Mouse (Mus musculus) induced T-regulatory cell, adult 2 months (primary cell): ENCODE data around the gene Zg16.

Source experiments
- DNase-seq: peaks from one replicate; pipeline ENCODE4 v3.0.0-alpha.2; 2012; ENCODE audit warnings: low read depth

Zg16 gene

GRCm38 (mm10) chr7:127073221-127073620, 13.9 kb downstream of the Zg16 start:
- no peak for DNase-seq

GRCm38 (mm10) chr7:127070871-127071413, 16.2 kb downstream of the Zg16 start:
- DNase-seq = no peak

- DNase-seq = no peak
These were observed 20.8 kb downstream of the Zg16 start for GRCm38 (mm10) chr7:127066317-127066716.

- no peak for DNase-seq
These were observed 21.6 kb downstream of the Zg16 start for GRCm38 (mm10) chr7:127065538-127065937.

GRCm38 (mm10) chr7:127055026-127055585, 32.0 kb downstream of the Zg16 start:
- peak; percentile 30 for DNase-seq

GRCm38 (mm10) chr7:127041851-127042672, 45.1 kb downstream of the Zg16 start, which contains the start of gene Kif22:
TSS of gene Kif22 (minus strand) at chr7:127042471.
- DNase-seq = peak; percentile 94

GRCm38 (mm10) chr7:127031244-127031643, 55.9 kb downstream of the Zg16 start:
- peak; percentile 46 for DNase-seq

- no peak for DNase-seq
These were observed 57.0 kb downstream of the Zg16 start for GRCm38 (mm10) chr7:127030172-127030571.

GRCm38 (mm10) chr7:127027885-127028284, 59.2 kb downstream of the Zg16 start:
- DNase-seq = no peak

GRCm38 (mm10) chr7:127026984-127027726, 60.0 kb downstream of the Zg16 start, which contains the start of gene Maz:
TSS of gene Maz (minus strand) at chr7:127027037.
- peak; percentile 100 for DNase-seq

- no peak for DNase-seq
These were observed 60.5 kb downstream of the Zg16 start for GRCm38 (mm10) chr7:127026616-127026983.

- peak; percentile 74 for DNase-seq
These were observed 60.9 kb downstream of the Zg16 start for GRCm38 (mm10) chr7:127026161-127026600.

- DNase-seq = no peak
These were observed 61.5 kb downstream of the Zg16 start for GRCm38 (mm10) chr7:127025556-127026160.

GRCm38 (mm10) chr7:127024755-127025555, 62.2 kb downstream of the Zg16 start:
- DNase-seq = peak; percentile 89

- peak; percentile 71 for DNase-seq
These were observed 63.0 kb downstream of the Zg16 start for GRCm38 (mm10) chr7:127023896-127024690.

GRCm38 (mm10) chr7:127023272-127023691, 63.8 kb downstream of the Zg16 start:
- DNase-seq = no peak

GRCm38 (mm10) chr7:127022528-127023271, 64.4 kb downstream of the Zg16 start:
- no peak for DNase-seq

- no peak for DNase-seq
These were observed 65.3 kb downstream of the Zg16 start for GRCm38 (mm10) chr7:127021563-127022527.
